Mouse (Mus musculus): Measurements from ENCODE around the gene Sept4. TPM values are rescaled to one million over a fixed set of nuclear protein-coding genes. Genes with fewer than 3 reads are reported as not detected.

The Sept4 gene
- total RNA-seq, 2 experiments from 2014 or later = 165 to 186 TPM

GRCm38 (mm10) chr11:87578249-87578962, 9.7 kb downstream of the Sept4 start:
- peak; percentile 56 to 57 for DNase-seq (ENCODE audit: extremely low spot score in 1 of 2, low spot score in 1 of 2)

- DNase-seq (ENCODE audit: extremely low spot score in 1 of 2, low spot score in 1 of 2) = no peak
Observed at GRCm38 (mm10) chr11:87578963-87579601, 10.4 kb downstream of the Sept4 start.

- DNase-seq (ENCODE audit: extremely low spot score in 1 of 2, low spot score in 1 of 2) = no peak
Observed at GRCm38 (mm10) chr11:87579713-87580112, 11.0 kb downstream of the Sept4 start.

- no peak for DNase-seq (ENCODE audit: extremely low spot score in 1 of 2, low spot score in 1 of 2)
Observed at GRCm38 (mm10) chr11:87580543-87581085, 11.9 kb downstream of the Sept4 start.

DNA sequence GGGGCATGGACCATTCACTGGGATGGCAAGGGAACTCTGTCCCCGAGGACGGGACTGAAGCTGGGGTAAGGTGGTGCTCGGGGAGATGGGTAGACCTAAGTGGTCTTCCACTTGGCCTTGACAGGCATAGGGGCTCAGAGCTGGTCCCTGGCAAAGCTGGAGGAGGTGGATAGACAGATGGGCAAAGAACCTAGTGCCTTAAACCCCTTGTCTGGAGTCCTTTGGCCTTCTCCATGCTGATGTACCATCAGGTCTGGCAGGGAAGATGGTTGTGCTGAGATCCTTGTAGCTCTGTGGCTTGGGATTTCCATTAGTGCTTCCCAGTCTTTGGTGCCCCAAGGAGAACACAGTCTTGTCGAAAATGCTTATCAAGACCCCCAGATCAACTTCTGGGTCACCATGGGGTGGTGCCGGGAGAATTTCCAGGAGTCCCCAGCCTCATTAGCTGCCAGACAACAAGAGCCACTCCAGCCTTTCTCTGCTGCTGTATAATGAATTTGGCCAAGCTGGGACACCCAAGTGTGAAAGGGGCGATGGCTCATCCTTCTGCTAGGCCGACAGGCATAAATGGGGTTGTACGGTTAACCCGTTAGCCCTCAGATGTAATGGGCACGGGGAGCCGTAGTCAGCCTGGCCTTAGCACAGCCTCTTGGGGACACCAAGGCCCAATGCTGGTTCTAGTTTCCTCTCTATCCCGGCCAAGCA, 12.6 kb downstream of the Sept4 start:
- DNase-seq (ENCODE audit: extremely low spot score in 1 of 2, low spot score in 1 of 2) = no peak

- no peak for DNase-seq (ENCODE audit: extremely low spot score in 1 of 2, low spot score in 1 of 2)
Observed at GRCm38 (mm10) chr11:87581933-87582710, 13.4 kb downstream of the Sept4 start.

DNA sequence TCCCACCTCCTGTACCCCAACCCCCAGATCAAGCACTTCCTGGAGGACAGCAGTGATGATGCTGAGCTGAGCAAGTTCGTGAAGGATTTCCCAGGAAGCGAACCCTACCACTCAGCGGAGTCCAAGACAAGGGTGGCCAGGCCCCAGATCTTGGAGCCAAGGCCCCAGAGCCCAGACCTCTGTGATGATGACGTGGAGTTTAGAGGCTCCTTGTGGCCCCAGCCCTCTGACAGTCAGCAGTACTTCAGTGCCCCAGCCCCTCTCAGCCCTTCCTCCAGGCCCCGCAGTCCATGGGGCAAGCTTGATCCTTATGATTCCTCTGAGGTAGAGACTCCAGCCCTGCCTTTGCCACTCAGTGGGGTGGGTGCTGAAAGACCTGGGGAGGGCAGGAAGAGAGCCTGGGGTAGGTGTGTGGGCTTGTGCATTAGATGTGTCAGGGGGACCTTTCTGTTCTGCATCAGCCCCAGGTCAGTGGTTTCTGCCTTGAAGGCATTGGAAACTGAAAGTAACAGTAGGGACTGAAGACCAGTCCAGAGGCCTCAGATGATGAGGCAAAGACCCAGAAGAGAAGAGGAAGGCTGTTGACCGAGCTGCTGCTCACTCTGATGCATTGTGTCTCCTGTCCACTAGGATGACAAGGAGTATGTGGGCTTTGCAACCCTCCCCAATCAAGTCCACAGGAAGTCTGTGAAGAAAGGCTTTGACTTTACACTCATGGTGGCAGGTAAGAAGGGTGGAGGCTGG, 14.8 kb downstream of the Sept4 start:
- no peak for DNase-seq (ENCODE audit: extremely low spot score in 1 of 2, low spot score in 1 of 2)

- no peak for DNase-seq (ENCODE audit: extremely low spot score in 1 of 2, low spot score in 1 of 2)
Observed at GRCm38 (mm10) chr11:87584711-87585505, 16.2 kb downstream of the Sept4 start.

- no peak for DNase-seq (ENCODE audit: extremely low spot score in 1 of 2, low spot score in 1 of 2)
Observed at GRCm38 (mm10) chr11:87587211-87587874, 18.6 kb downstream of the Sept4 start.

DNA sequence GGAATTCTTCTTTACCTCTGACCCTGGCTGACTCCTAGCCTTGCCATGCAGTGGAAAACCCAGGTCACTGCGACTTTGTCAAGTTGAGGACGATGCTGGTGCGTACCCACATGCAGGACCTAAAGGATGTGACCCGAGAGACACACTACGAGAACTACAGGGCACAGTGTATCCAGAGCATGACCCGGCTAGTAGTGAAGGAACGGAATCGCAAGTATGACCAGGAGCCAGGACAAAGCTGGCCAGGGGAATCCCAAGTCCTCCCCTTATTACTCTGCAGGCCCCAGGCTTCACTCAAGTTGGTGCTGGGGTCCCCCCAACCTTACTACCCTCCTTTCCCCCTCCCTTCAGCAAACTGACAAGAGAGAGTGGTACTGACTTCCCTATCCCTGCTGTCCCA, 20.9 kb downstream of the Sept4 start:
- no peak for DNase-seq (ENCODE audit: extremely low spot score in 1 of 2, low spot score in 1 of 2)

GRCm38 (mm10) chr11:87590841-87591525, 22.3 kb downstream of the Sept4 start:
- DNase-seq (ENCODE audit: extremely low spot score in 1 of 2, low spot score in 1 of 2) = peak in 1 of 2 experiments; percentile 46

DNA sequence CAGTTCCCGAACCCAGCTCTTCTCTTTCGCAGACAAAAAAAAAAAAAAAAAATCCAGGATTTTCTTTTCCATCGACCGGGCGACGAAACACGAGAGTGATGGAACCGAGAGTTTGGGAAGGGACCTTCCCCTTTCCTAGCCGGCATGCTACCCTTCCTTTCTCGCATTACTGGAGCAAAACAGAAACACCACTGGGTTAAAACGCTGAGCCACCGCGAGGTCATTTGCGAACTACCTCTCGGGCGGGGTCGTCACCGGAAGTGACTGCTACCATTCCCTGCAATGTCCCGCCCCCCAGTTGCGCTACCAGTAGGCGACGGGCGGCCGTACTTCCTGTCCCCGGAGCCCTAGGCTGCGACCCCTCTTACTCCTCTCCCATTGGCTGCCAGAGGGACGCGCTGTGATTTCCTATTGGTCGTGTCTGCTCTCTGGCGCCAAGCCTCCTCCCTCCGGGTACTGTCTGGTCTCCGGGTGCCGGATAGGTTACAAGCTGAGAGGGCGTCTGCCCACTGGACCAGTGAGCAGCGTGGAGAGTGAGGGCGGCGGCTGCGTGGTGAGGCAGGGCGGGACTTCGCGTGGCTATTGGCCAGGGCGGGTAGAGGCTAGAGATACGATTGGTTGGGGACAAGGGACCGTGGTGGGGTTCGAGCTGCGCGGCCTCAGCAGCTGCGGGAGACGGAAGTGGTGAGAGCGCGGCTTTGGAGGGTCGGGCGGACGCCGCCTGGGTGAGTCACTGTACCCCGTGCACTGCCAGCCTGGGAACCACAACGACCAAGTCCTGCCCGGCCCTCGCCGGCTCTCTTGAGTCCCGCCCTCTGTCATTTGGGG, 23.0 kb downstream of the Sept4 start, which contains the start of gene Mtmr4:
Mtmr4 (plus strand) TSS at position 637 of the 828 bp plus-strand sequence.
- peak; percentile 89 to 96 for DNase-seq (ENCODE audit: extremely low spot score in 1 of 2, low spot score in 1 of 2)

- no peak for DNase-seq (ENCODE audit: extremely low spot score in 1 of 2, low spot score in 1 of 2)
Observed at GRCm38 (mm10) chr11:87592354-87592695, 23.6 kb downstream of the Sept4 start.

- no peak for DNase-seq (ENCODE audit: extremely low spot score in 1 of 2, low spot score in 1 of 2)
Observed at GRCm38 (mm10) chr11:87592713-87593598, 24.3 kb downstream of the Sept4 start.

GRCm38 (mm10) chr11:87595327-87595841, 26.7 kb downstream of the Sept4 start:
- peak; percentile 62 to 64 for DNase-seq (ENCODE audit: extremely low spot score in 1 of 2, low spot score in 1 of 2)

GRCm38 (mm10) chr11:87595976-87596375, 27.3 kb downstream of the Sept4 start:
- DNase-seq (ENCODE audit: extremely low spot score in 1 of 2, low spot score in 1 of 2) = no peak

All from layer of hippocampus, postnatal 25 days (tissue).